Mouse (Mus musculus): ENCODE measurements around the gene Pcyt1a.

DNA sequence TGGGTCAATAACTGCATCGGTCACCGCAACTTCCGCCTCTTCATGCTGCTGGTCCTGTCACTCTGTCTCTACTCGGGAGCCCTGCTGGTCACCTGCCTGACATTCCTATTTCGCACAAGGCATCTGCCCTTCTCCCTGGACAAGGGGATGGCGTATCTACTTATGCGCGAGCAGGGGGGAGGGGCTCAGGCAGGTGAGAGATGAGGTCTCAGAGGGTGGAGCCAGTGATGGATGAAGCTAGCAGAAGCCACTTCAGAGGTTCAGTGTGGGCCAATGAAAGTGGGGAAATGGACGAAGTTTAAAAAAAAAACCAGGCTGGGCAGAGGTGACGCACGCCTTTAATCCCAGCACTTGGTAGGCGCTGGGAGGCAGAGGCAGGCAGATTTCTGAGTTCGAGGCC, 68.3 kb downstream of the Pcyt1a start:
- TF ChIP-seq CTCF (conservative IDR thresholded peaks at IDR 0.05 in 1 of 2, IDR thresholded peaks at IDR 0.05 in 1 of 2; ENCODE audit: low read depth in 2 of 2, low read length in 2 of 2) = no peak
- no peak for TF ChIP-seq ZC3H11A (IDR thresholded peaks at IDR 0.05; ENCODE audit: low read depth, low read length)
- no peak for TF ChIP-seq PAX5 (IDR thresholded peaks at IDR 0.05; ENCODE audit: low read length)
- no peak for TF ChIP-seq RCOR1 (conservative IDR thresholded peaks at IDR 0.05; ENCODE audit: low read depth, low read length)
- no peak for TF ChIP-seq MXI1 (IDR thresholded peaks at IDR 0.05; ENCODE audit: low read depth, low read length)
- no peak for TF ChIP-seq EP300 (IDR thresholded peaks at IDR 0.05; ENCODE audit: low read length)
- TF ChIP-seq ZMIZ1 (IDR thresholded peaks at IDR 0.05; ENCODE audit: low read depth, low read length) = no peak
- no peak for TF ChIP-seq RAD21 (IDR thresholded peaks at IDR 0.05; ENCODE audit: low read depth, low read length)
